Mouse (Mus musculus) left cerebral cortex, postnatal 4 days (tissue): ENCODE measurements around the gene Sec61g. TPM values are rescaled to one million over a fixed set of nuclear protein-coding genes. Genes with fewer than 3 reads are reported as not detected.
"Not testable (repeated sequence)": the region's sequence is repeated elsewhere in the genome, so short reads cannot be mapped to it uniquely, and the experiment has no call there.

Experiments used
- DNase-seq: peaks from one replicate; pipeline ENCODE4 v3.0.0-alpha.2; 2022
- intact Hi-C: fragments of 180-260 bp; cut with DNase I; formaldehyde crosslinking; loops from one replicate; pipeline ENCODE4 v1.15.1; 2025
- total RNA-seq, 2 experiments: library from RNA; stranded (reverse); gene quantifications; 2 replicates each; pipeline ENCODE4 v1.2.3; 2021

Sec61g gene
- total RNA-seq, result 10 to 100 TPM in 1 of 2 experiments, 1 to 10 TPM in 1; 9.4 to 12.2 TPM

- DNase-seq, result peak; percentile 92
- intact Hi-C loops, result no loop called here
Measured at GRCm38 (mm10) chr11:16508052-16508654, at the start of gene Sec61g. Gene Sec61g (minus strand): TSS chr11:16508484.

GRCm38 (mm10) chr11:16546421-16547163 lies 38.3 kb upstream of the Sec61g start:
- DNase-seq, result no peak

GRCm38 (mm10) chr11:16537379-16537778 lies 29.1 kb upstream of the Sec61g start:
- intact Hi-C loops, result no loop called here
- DNase-seq, result no peak

More at GRCm38 (mm10) chr11:16546421-16547163, 38.3 kb upstream of the Sec61g start:
- intact Hi-C loops, result no loop called here

GRCm38 (mm10) chr11:16534582-16535553 lies 26.6 kb upstream of the Sec61g start:
- intact Hi-C loops, result no loop called here
- no peak for DNase-seq

GRCm38 (mm10) chr11:16532877-16533276 lies 24.6 kb upstream of the Sec61g start:
- no peak for DNase-seq
- intact Hi-C loops, result no loop called here

- no peak for DNase-seq
- intact Hi-C loops, result loop anchor here (10.0 kb wide), 1 partner anchor 236 kb away; no protein-coding TSS in a partner anchor
Measured at GRCm38 (mm10) chr11:16528909-16529308, 20.6 kb upstream of the Sec61g start.

GRCm38 (mm10) chr11:16528391-16528790 lies 20.1 kb upstream of the Sec61g start:
- intact Hi-C loops, result loop anchor here (10.0 kb wide), 1 partner anchor 236 kb away; no protein-coding TSS in a partner anchor
- DNase-seq, result no peak

GRCm38 (mm10) chr11:16527743-16528142 lies 19.5 kb upstream of the Sec61g start:
- no peak for DNase-seq
- intact Hi-C loops, result loop anchor here (10.0 kb wide), 1 partner anchor 237 kb away; no protein-coding TSS in a partner anchor

- no peak for DNase-seq
- intact Hi-C loops, result loop anchor here (10.0 kb wide), 1 partner anchor 238 kb away; no protein-coding TSS in a partner anchor
Measured at GRCm38 (mm10) chr11:16526467-16526866, 18.2 kb upstream of the Sec61g start.

- no peak for DNase-seq
- intact Hi-C loops, result loop anchor here (2.0 to 10.0 kb wide), 2 partner anchors 239 to 423 kb away; no protein-coding TSS in a partner anchor
Measured at GRCm38 (mm10) chr11:16525724-16526123, 17.4 kb upstream of the Sec61g start.

- DNase-seq, result peak; percentile 51
- intact Hi-C loops, result loop anchor here (2.0 to 10.0 kb wide), 2 partner anchors 240 to 424 kb away; no protein-coding TSS in a partner anchor
Measured at GRCm38 (mm10) chr11:16524917-16525640, 16.8 kb upstream of the Sec61g start.

- DNase-seq, intact Hi-C loops: not testable (repeated sequence)
Measured at GRCm38 (mm10) chr11:16515081-16515480, 6.8 kb upstream of the Sec61g start.

GRCm38 (mm10) chr11:16514221-16514620 lies 5.9 kb upstream of the Sec61g start:
- intact Hi-C loops, DNase-seq: not testable (repeated sequence)

GRCm38 (mm10) chr11:16507385-16508051 lies 766 bp downstream of the Sec61g start:
- peak; percentile 34 for DNase-seq
- intact Hi-C loops, result no loop called here

GRCm38 (mm10) chr11:16505999-16506398 lies 2.3 kb downstream of the Sec61g start:
- intact Hi-C loops, result no loop called here
- DNase-seq, result no peak

GRCm38 (mm10) chr11:16503150-16503549 lies 5.1 kb downstream of the Sec61g start:
- intact Hi-C loops, result no loop called here
- DNase-seq, result no peak

- no peak for DNase-seq
- intact Hi-C loops, result no loop called here
Measured at GRCm38 (mm10) chr11:16502744-16503143, 5.5 kb downstream of the Sec61g start.

- no peak for DNase-seq
- intact Hi-C loops, result no loop called here
Measured at GRCm38 (mm10) chr11:16498756-16499680, 9.3 kb downstream of the Sec61g start.
